28 mouse cellular contexts compared by ENCODE assay signal in the genomic region with DNA sequence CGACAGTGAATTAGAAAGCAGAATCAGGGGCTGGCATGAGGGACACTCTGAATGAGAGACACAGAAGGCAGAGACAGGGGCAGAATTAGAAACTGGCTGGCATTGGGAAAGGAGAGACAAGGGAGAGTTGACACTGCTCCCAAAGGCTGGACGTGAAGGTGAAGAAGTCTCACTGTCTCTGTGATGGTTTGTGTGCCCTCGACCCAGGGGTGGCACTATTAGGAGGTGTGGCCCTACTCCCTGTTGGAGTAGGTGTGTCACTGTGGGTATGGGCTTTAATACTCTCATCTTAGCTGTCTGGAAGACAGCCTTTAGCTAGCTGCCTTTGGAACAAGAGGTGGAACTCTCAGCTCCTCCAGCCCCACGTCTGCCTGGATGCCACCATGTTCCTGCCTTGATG. TPM values are rescaled to one million over a fixed set of nuclear protein-coding genes. Genes with fewer than 3 reads are reported as not detected.
DNase-seq lines count a peak whose midpoint lies in the region; ATAC-seq and TF ChIP-seq lines count a peak whose summit lies in the region.
"Had no signal": no experiment of that assay in that cellular context is flagged by ENCODE, and none has a peak within 500 bp of the region (broad histone marks: within the 10 kb centered on the region; RNA-seq: fewer than 3 reads in every experiment).

No protein-coding gene starts in this region.

- H3K27ac ChIP-seq in cerebellum, adult 2 months (ENCODE audit: insufficient read depth, low read length) = peak overlapping the region; percentile 94
- no peak overlapping the region for H3K27ac ChIP-seq in neural tube, embryonic 15.5 days (replicated peaks)
- H3K27ac ChIP-seq: embryonic facial prominence, embryonic 12.5 days; forebrain, embryonic 12.5 days; hindbrain, embryonic 13.5 days; hindbrain, postnatal 0 days had no signal

- no peaks in the 10 kb centered on the region for H3K9me3 ChIP-seq in neural tube, embryonic 15.5 days (replicated peaks)
- H3K9me3 ChIP-seq: embryonic facial prominence, embryonic 12.5 days; forebrain, embryonic 12.5 days; hindbrain, embryonic 13.5 days had no signal

- H3K36me3 ChIP-seq in neural tube, embryonic 15.5 days = no peaks in the 10 kb centered on the region
- H3K36me3 ChIP-seq: embryonic facial prominence, embryonic 12.5 days; forebrain, embryonic 12.5 days; G1E; hindbrain, embryonic 13.5 days had no signal

- intact Hi-C loops in heart, postnatal 36 days (cut with DNase I) = no loop called here

- peak in 1 of 2 experiments; percentile 20 for DNase-seq in cerebellum, adult 2 months
- DNase-seq in cerebellum, postnatal 36 days = no peak
- DNase-seq in heart, adult 11 months = peak; percentile 66
- DNase-seq in heart, postnatal 36 days = no peak
- DNase-seq in neural tube, embryonic 10.5 days (ENCODE audit: extremely low spot score, low spot score) = peak; percentile 6
- no peak for DNase-seq in layer of hippocampus, adult 9-11 months
- DNase-seq: adrenal gland, adult 8-10 months; adrenal gland, postnatal 36 days; B cell, adult 2 months; cerebellum, adult 11 months; cerebellum, postnatal 10 days; gastrocnemius, postnatal 14 days; heart, postnatal 10 days had no signal

- ATAC-seq in neural tube, embryonic 15.5 days (ENCODE audit: low FRiP score) = no peak
- ATAC-seq: CD4-positive, CD25-positive, alpha-beta regulatory T cell, adult 4 months; forebrain, embryonic 16.5 days; hindbrain, postnatal 0 days had no signal

- no peak overlapping the region for H3K4me3 ChIP-seq in cerebellum, adult 2 months (replicated peaks; ENCODE audit: insufficient read depth, low read depth, low read length)
- H3K4me3 ChIP-seq in neural tube, embryonic 15.5 days (replicated peaks) = no peak overlapping the region
- H3K4me3 ChIP-seq: embryonic facial prominence, embryonic 12.5 days; forebrain, embryonic 12.5 days; hindbrain, embryonic 13.5 days had no signal

- WGBS in cerebellum, adult 2 months = 36% methylated on average over 4 of the region's 4 CpGs
- WGBS in neural tube, embryonic 15.5 days = 84% methylated on average over 4 of the region's 4 CpGs

- no peak overlapping the region for H3K4me2 ChIP-seq in neural tube, embryonic 15.5 days
- H3K4me2 ChIP-seq: embryonic facial prominence, embryonic 12.5 days; forebrain, embryonic 12.5 days; hindbrain, embryonic 13.5 days had no signal

- H3K9ac ChIP-seq in neural tube, embryonic 15.5 days (replicated peaks) = no peak overlapping the region
- H3K9ac ChIP-seq: embryonic facial prominence, embryonic 12.5 days; forebrain, embryonic 12.5 days; hindbrain, embryonic 13.5 days had no signal

- TF ChIP-seq POLR2A in cerebellum, adult 2 months (IDR thresholded peaks at IDR 0.05; ENCODE audit: borderline replicate concordance, insufficient read depth, low read length) = no peak

- peaks cover 53% of the 10 kb centered on the region for H3K4me1 ChIP-seq in cerebellum, adult 2 months (ENCODE audit: control insufficient read depth, insufficient read depth, low read length)
- H3K4me1 ChIP-seq in neural tube, embryonic 15.5 days = peaks cover 15% of the 10 kb centered on the region

- TF ChIP-seq CTCF in cerebellum, adult 2 months (IDR thresholded peaks at IDR 0.05; ENCODE audit: borderline replicate concordance, insufficient read depth, low read depth, low read length) = no peak

- H3K27me3 ChIP-seq in cerebellum, adult 2 months (ENCODE audit: control insufficient read depth, insufficient read depth, low read length) = no peaks in the 10 kb centered on the region
- H3K27me3 ChIP-seq in neural tube, embryonic 15.5 days (replicated peaks) = no peaks in the 10 kb centered on the region
- H3K27me3 ChIP-seq: embryonic facial prominence, embryonic 12.5 days had no signal

RNA-seq across cellular contexts. Expression of a gene that starts 46.8 kb away (rescaled TPM):
- polyA plus RNA-seq in cerebellum, adult 2 months (2012; rRNA removed) = not detected in 2 replicates
- total RNA-seq in heart, postnatal 36 days (2021) = not detected
- not detected in 2 replicates for polyA plus RNA-seq in neural tube, embryonic 15.5 days (2015; fragmentation: Nextera tagmentation; extraction: Ambion mirVana)
- total RNA-seq: adrenal gland, adult 8-10 months; adrenal gland, postnatal 36 days; G1E; gastrocnemius, adult 18-20 months; gastrocnemius, postnatal 14 days; heart, adult 8-10 months; heart, postnatal 10 days; hematopoietic stem cell, adult 5-6 weeks; hindbrain, postnatal 0 days had no signal
- polyA plus RNA-seq: CD4-positive, CD25-positive, alpha-beta regulatory T cell, adult 4 months; cortical plate, adult 2 months; embryonic facial prominence, embryonic 12.5 days; forebrain, embryonic 12.5 days; forebrain, embryonic 16.5 days; G1E; gonadal fat pad, adult 2 months; heart, embryonic 14.5 days; hindbrain, embryonic 13.5 days; hindbrain, postnatal 0 days; intestine, embryonic 14.5 days had no signal

Comparison
In these comparisons a context has a peak if more than half of its experiments do, and no peak if none do; other contexts are left out.
1. DNase-seq: peak in heart, adult 11 months (single experiment) and neural tube, embryonic 10.5 days (single experiment); none in cerebellum, postnatal 36 days (0 of 2), heart, postnatal 36 days (0 of 2) and layer of hippocampus, adult 9-11 months (single experiment).